Mouse (Mus musculus) spleen, adult 2 months (tissue): Measurements from ENCODE around the gene Rplp2.

Experiments
- CTCF ChIP-seq: fragments of 200-500 bp; IDR thresholded peaks from 2 replicates; pipeline ENCODE4 v1.5.1; 2011; ENCODE audit warnings: mild to moderate bottlenecking, inconsistent platforms; ENCODE audit not compliant: insufficient read depth, insufficient read length, insufficient replicate concordance; ENCODE audit errors: extremely low read depth
- POLR2A ChIP-seq: fragments of 200-500 bp; IDR thresholded peaks from 2 replicates; pipeline ENCODE4 v1.6.1; 2011; ENCODE audit warnings: low read depth, low read length, inconsistent platforms

- TF ChIP-seq CTCF (no peak), POLR2A (no peak)
Observed at GRCm38 (mm10) chr7:141477578-141478269, 30.6 kb downstream of the Rplp2 start.
